In genomic region chr12:87002815-87003214, GRCm38 (mm10) we compare ENCODE assay signal across 15 mouse cellular contexts. TPM values are rescaled to one million over a fixed set of nuclear protein-coding genes. Genes with fewer than 3 reads are reported as not detected.
DNase-seq lines count a peak whose midpoint lies in the region.
"Had no signal": no experiment of that assay in that cellular context is flagged by ENCODE, and none has a peak within 500 bp of the region (broad histone marks: within the 10 kb centered on the region; RNA-seq: fewer than 3 reads in every experiment).

No protein-coding gene starts in this region.

- intact Hi-C loops in gastrocnemius, postnatal 14 days (cut with DNase I; ENCODE audit: low total_unique reads), result loop anchor here (5.0 kb wide), 1 partner anchor 54 kb away; no protein-coding TSS in a partner anchor

- DNase-seq in heart, adult 11 months, result peak; percentile 78
- DNase-seq in heart, adult 18-20 months, result no peak
- DNase-seq in ES-CJ7 (ENCODE audit: low read depth, low spot score), result peak; percentile 56
- DNase-seq in ZHBTc4 (ENCODE audit: low read depth, low spot score), result peak; percentile 27
- no peak for DNase-seq in gastrocnemius, postnatal 14 days
- DNase-seq: adrenal gland, adult 8-10 months; adrenal gland, postnatal 14 days; adrenal gland, postnatal 36 days; cerebellum, adult 11-12 months; cerebellum, adult 2 months; cerebellum, adult 9-10 months; cerebellum, postnatal 10 days; cerebellum, postnatal 25 days; forebrain, postnatal 0 days had no signal

RNA-seq across cellular contexts. Expression of gene Zdhhc22, which starts 12.6 kb away (rescaled TPM):
- total RNA-seq in heart, adult 18-20 months (2021), result not detected
- not detected for total RNA-seq in gastrocnemius, postnatal 14 days (2021)

RNA-seq across cellular contexts. Expression of gene Tmem63c, which starts 18.3 kb away (rescaled TPM):
- total RNA-seq in heart, adult 18-20 months (2021), result under 1 TPM; 0.08 to 0.12 TPM
- under 1 TPM; 0.07 to 0.10 TPM for total RNA-seq in gastrocnemius, postnatal 14 days (2021)
- total RNA-seq: G1E had no signal

RNA-seq across cellular contexts. Expression of gene Cipc, which starts 56.0 kb away (rescaled TPM):
- total RNA-seq in heart, adult 18-20 months (2021), result 10 to 100 TPM; 37.1 to 40.8 TPM
- 10 to 100 TPM; 20.2 to 20.3 TPM for total RNA-seq in gastrocnemius, postnatal 14 days (2021)

Comparison
In these comparisons a context has a peak if more than half of its experiments do, and no peak if none do; other contexts are left out.
1. DNase-seq: peak in heart, adult 11 months (single experiment), ES-CJ7 (single experiment) and ZHBTc4 (single experiment); none in heart, adult 18-20 months (0 of 2) and gastrocnemius, postnatal 14 days (single experiment).